Mouse (Mus musculus) midbrain, embryonic 12.5 days (tissue): Measurements from ENCODE around the gene Agk. TPM values are rescaled to one million over a fixed set of nuclear protein-coding genes. Genes with fewer than 3 reads are reported as not detected.
A peak's percentile ranks its signal among the peaks of the same experiment; 100 is the strongest.

ENCODE experiments used
- ATAC-seq: fragments of 200-750 bp; cut with Nextera tagmentation; 2 replicates; pipeline ENCODE4 v1.8.0; 2017; ENCODE audit warnings: low read depth, moderate TSS enrichment, moderate library complexity; ENCODE audit not compliant: low FRiP score
- H3K27ac ChIP-seq: fragments of 300-500 bp; sonication (generic); replicated peaks from 2 replicates; pipeline ENCODE4 v1.5.1; 2016; ENCODE audit warnings: mild to moderate bottlenecking
- H3K27me3 ChIP-seq: fragments of 300-500 bp; sonication (generic); 2 replicates; pipeline ENCODE4 v1.6.1; 2016; ENCODE audit warnings: mild to moderate bottlenecking
- H3K36me3 ChIP-seq: fragments of 300-500 bp; sonication (generic); 2 replicates; pipeline ENCODE4 v1.6.1; 2016
- H3K4me1 ChIP-seq: fragments of 300-500 bp; sonication (generic); 2 replicates; pipeline ENCODE4 v1.6.1; 2016
- H3K4me2 ChIP-seq: fragments of 300-500 bp; sonication (generic); replicated peaks from 2 replicates; pipeline ENCODE4 v1.6.1; 2016; ENCODE audit warnings: mild to moderate bottlenecking, moderate library complexity
- H3K4me3 ChIP-seq: fragments of 300-500 bp; sonication (generic); 2 replicates; pipeline ENCODE4 v1.5.1; 2016; ENCODE audit warnings: mild to moderate bottlenecking
- H3K9ac ChIP-seq: fragments of 300-500 bp; sonication (generic); replicated peaks from 2 replicates; pipeline ENCODE4 v1.6.1; 2016; ENCODE audit warnings: mild to moderate bottlenecking, moderate library complexity
- H3K9me3 ChIP-seq: fragments of 300-500 bp; sonication (generic); 2 replicates; pipeline ENCODE4 v1.6.1; 2016; ENCODE audit warnings: mild to moderate bottlenecking
- WGBS: fragments of 180-500 bp; shearing (Covaris S2); methylation state at CpG from one replicate; pipeline ENCODE4 v1.1.7; 2016; 5-methylcytosine and 5-hydroxymethylcytosine counted together
- polyA plus RNA-seq: library from polyadenylated mRNA; unstranded; fragments of >200 nt; fragmentation: Nextera tagmentation; extraction: Ambion mirVana; gene quantifications from 2 replicates; pipeline ENCODE4 v1.2.1, GENCODE M21; 2016

The Agk gene
- polyA plus RNA-seq, 1 experiment from 2014 or later = 39.8 TPM

DNA sequence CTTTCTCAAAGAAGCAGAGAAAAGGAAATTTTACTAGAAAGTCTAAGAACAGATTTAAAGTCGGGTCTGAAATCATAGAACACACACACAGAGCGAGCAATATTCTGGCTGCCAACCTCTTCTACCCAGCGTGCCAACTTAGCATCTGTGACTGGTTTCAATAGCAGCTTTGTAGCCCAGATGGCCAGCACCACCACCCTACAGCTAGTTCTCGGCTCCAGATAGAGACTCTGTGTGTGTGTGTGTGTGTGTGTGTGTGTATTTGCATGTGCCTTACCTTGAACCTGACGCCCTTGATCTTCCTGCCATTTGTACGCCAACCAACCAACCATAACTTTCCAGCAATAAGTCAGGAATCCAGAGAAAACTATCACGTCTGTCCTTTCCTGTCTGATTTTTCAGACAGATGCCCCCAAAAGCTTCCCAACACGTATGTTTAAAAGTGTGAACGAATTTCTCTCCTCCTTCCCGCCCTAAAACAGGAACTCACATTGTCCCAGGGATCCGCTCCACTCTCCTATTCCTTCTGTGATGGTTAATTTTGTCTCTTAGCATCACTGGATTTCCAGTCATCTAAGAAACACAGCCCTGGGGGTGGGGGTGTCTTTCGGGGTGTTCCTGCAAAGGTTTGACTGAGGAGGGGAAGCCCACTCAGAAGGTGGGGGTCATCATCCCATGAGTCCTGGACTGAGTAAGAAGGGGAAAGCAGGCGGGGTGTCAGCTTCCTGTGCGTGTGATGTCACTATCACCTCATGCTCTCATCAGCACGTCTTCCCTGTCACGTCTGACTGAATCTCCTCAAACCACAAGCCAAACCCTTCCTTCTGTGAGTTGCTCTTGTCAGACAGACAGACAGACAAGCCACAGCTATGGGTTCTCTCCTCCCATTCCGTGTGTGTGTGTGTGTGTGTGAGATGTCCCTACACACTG lies 107.6 kb downstream of the Agk start:
- Histone ChIP-seq H3K9me3 (no peaks in the 10 kb centered on the region), H3K4me2 (no peak overlapping the region), H3K4me1 (peaks cover 28% of the 10 kb centered on the region), H3K27ac (no peak overlapping the region), H3K9ac (no peak overlapping the region), H3K4me3 (no peak overlapping the region), H3K27me3 (peaks cover 2% of the 10 kb centered on the region; the same call in 1 of the 2 replicates), H3K36me3 (no peaks in the 10 kb centered on the region)
- no peak for ATAC-seq
- WGBS = 89% methylated on average over 17 of the region's 17 CpGs

GRCm38 (mm10) chr6:40434697-40435096 lies 109.7 kb downstream of the Agk start:
- peak overlapping the region; percentile 80 for H3K9ac ChIP-seq

GRCm38 (mm10) chr6:40435151-40436046 lies 110.4 kb downstream of the Agk start:
- Histone ChIP-seq H3K4me2 (peak overlapping the region; percentile 82), H3K9me3 (no peaks in the 10 kb centered on the region), H3K9ac (peak overlapping the region; percentile 80), H3K36me3 (no peaks in the 10 kb centered on the region), H3K27ac (peak overlapping the region; percentile 77), H3K4me1 (peaks cover 17% of the 10 kb centered on the region), H3K4me3 (peak overlapping the region; percentile 74), H3K27me3 (peaks cover 17% of the 10 kb centered on the region)
- WGBS = 0% methylated on average over 70 of the region's 72 CpGs
- peak; percentile 78 for ATAC-seq

More at GRCm38 (mm10) chr6:40434697-40435096, 109.7 kb downstream of the Agk start:
- Histone ChIP-seq H3K4me2 (peak overlapping the region; percentile 82), H3K9me3 (no peaks in the 10 kb centered on the region), H3K4me1 (peaks cover 24% of the 10 kb centered on the region), H3K27me3 (peaks cover 11% of the 10 kb centered on the region; the same call in 1 of the 2 replicates), H3K4me3 (peak overlapping the region; percentile 74), H3K36me3 (no peaks in the 10 kb centered on the region), H3K27ac (peak overlapping the region; percentile 77; the same call in 1 of the 2 replicates)
- no peak for ATAC-seq
- WGBS = 8% methylated on average over 7 of the region's 7 CpGs

GRCm38 (mm10) chr6:40436047-40436483 lies 111.1 kb downstream of the Agk start, which contains the start of gene E330009J07Rik:
TSS of gene E330009J07Rik (minus strand) at chr6:40436135.
- Histone ChIP-seq H3K4me2 (peak within 1 kb of the TSS; percentile 82), H3K4me1 (peaks cover 16% of the 10 kb centered on the region), H3K27ac (peak within 1 kb of the TSS; percentile 77), H3K27me3 (peaks cover 20% of the 10 kb centered on the region), H3K9me3 (no peaks in the 10 kb centered on the region), H3K36me3 (no peaks in the 10 kb centered on the region), H3K9ac (peak within 1 kb of the TSS; percentile 80), H3K4me3 (peak within 1 kb of the TSS; percentile 74)
- WGBS = under 1% methylated on average over 34 of the region's 38 CpGs
- peak; percentile 96 for ATAC-seq

DNA sequence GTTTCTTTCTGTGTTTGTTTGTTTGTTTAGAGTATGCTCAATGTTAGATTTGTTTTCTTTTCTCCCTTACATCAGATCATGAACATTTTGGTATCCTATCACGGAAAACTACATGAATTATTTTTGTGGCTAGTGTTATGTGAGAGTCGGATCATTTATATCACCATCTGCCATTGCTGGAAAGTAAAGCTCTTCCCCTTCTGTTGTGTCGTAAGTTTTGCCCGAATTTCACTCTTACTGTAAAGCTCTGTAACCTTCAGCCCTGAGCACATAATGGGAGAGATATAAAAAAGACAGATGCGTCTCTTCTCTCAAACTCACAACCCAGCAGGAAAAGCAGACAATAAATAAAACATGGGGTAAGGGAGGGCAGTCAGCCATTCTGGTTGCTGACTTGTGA lies 114.0 kb downstream of the Agk start, which contains the start of gene Wee2:
Gene Wee2 (plus strand): TSS at position 153 of the 400 bp plus-strand sequence.
- Histone ChIP-seq H3K9me3 (no peaks in the 10 kb centered on the region), H3K36me3 (no peaks in the 10 kb centered on the region), H3K4me1 (peaks cover 13% of the 10 kb centered on the region), H3K27me3 (peaks cover 26% of the 10 kb centered on the region), H3K9ac (no peak within 1 kb of the TSS), H3K4me3 (no peak within 1 kb of the TSS), H3K4me2 (no peak within 1 kb of the TSS), H3K27ac (no peak within 1 kb of the TSS)
- ATAC-seq = no peak
- WGBS = 84% methylated on average over 5 of the region's 5 CpGs

GRCm38 (mm10) chr6:40439731-40440130 lies 114.8 kb downstream of the Agk start:
- ATAC-seq = no peak
- Histone ChIP-seq H3K36me3 (no peaks in the 10 kb centered on the region), H3K27me3 (peaks cover 26% of the 10 kb centered on the region), H3K9ac (no peak overlapping the region), H3K9me3 (no peaks in the 10 kb centered on the region), H3K27ac (no peak overlapping the region), H3K4me1 (peaks cover 6% of the 10 kb centered on the region), H3K4me3 (no peak overlapping the region), H3K4me2 (no peak overlapping the region)
- 54% methylated on average over 12 of the region's 12 CpGs for WGBS

- ATAC-seq = no peak
- no peak overlapping the region for H3K9ac ChIP-seq
- H3K4me3 ChIP-seq = no peak overlapping the region
- H3K4me2 ChIP-seq = no peak overlapping the region
- no peaks in the 10 kb centered on the region for H3K9me3 ChIP-seq
- WGBS = 72% methylated on average over 3 of the region's 3 CpGs
- no peak overlapping the region for H3K27ac ChIP-seq
- no peaks in the 10 kb centered on the region for H3K36me3 ChIP-seq
- H3K27me3 ChIP-seq = peaks cover 26% of the 10 kb centered on the region
- 0 out of 2 replicates have a peak, but pooled peaks cover under 1% of the 10 kb centered on the region for H3K4me1 ChIP-seq
Measured at GRCm38 (mm10) chr6:40441276-40441675, 116.3 kb downstream of the Agk start.

DNA sequence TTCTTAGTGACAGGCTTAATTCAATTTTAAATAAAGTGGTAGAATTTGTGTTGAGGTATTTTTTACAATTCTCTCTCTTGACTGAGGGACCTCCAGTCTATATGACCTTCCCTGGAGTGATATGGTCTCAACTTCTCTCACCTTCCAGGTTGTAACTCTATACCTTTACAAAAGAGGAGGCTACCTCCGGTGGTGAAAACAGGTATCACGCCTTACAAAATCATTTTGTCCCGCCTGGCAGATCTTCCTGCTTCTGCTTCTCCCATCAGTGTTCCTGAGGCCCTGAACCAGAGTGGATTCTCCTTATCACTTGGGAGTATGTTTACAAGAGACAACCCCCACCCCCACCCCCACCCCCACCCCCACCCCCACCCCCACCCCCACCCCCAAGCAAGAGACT lies 116.8 kb downstream of the Agk start:
- no peak overlapping the region for H3K27ac ChIP-seq
- H3K4me1 ChIP-seq = no peaks in the 10 kb centered on the region
- no peak overlapping the region for H3K4me2 ChIP-seq
- H3K36me3 ChIP-seq = no peaks in the 10 kb centered on the region
- H3K4me3 ChIP-seq = no peak overlapping the region
- WGBS = 46% methylated on average over 3 of the region's 3 CpGs
- no peaks in the 10 kb centered on the region for H3K9me3 ChIP-seq
- no peak for ATAC-seq
- peaks cover 26% of the 10 kb centered on the region for H3K27me3 ChIP-seq
- H3K9ac ChIP-seq = no peak overlapping the region

- 44% methylated on average over 10 of the region's 10 CpGs for WGBS
- Histone ChIP-seq H3K27me3 (peaks cover 19% of the 10 kb centered on the region), H3K9me3 (no peaks in the 10 kb centered on the region), H3K9ac (no peak overlapping the region), H3K4me3 (no peak overlapping the region), H3K4me1 (no peaks in the 10 kb centered on the region), H3K4me2 (no peak overlapping the region), H3K36me3 (no peaks in the 10 kb centered on the region), H3K27ac (no peak overlapping the region)
- no peak for ATAC-seq
Measured at GRCm38 (mm10) chr6:40443281-40443928, 118.4 kb downstream of the Agk start.
